Mouse (Mus musculus): ENCODE measurements at regions not wholly inside any gene's neighbourhood (a gene's known extent, or its start where the extent isn't known, plus 50 kb on each side); places are given as distances from the start of the nearest gene placed in this dataset.

DNA sequence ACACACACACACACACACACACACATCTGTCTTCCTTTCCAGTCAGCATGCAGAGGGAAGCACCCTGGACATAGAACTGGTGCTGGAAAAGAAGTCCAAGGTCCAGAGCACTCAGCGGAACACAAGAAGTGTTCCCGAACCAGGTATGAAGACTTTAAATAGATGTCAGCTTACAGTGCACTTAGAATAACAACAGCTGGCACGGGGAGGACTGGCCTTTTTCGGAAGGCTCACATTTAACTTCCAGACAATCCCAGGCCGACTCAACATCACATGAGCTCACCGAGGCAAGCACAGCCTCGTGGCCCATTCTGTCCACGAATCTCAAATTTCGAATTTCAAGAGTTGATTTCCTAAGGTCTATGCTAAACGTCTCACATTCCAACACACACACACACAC lies 70.9 kb upstream of the Slc25a33 start:
- TF ChIP-seq CTCF (IDR thresholded peaks at IDR 0.05; ENCODE audit: insufficient read depth, low read depth, low read length) (no peak), POLR2A (IDR thresholded peaks at IDR 0.05; ENCODE audit: insufficient read depth, low read depth, low read length) (no peak)
- WGBS = 91% methylated on average over 10 of the region's 10 CpGs
- Histone ChIP-seq H3K27ac (ENCODE audit: insufficient read depth, low read depth, low read length) (no peak overlapping the region), H3K4me1 (ENCODE audit: control insufficient read depth, insufficient read depth, low read length) (peaks cover 14% of the 10 kb centered on the region), H3K4me3 (ENCODE audit: insufficient read depth, low read depth, low read length) (no peak overlapping the region)

DNA sequence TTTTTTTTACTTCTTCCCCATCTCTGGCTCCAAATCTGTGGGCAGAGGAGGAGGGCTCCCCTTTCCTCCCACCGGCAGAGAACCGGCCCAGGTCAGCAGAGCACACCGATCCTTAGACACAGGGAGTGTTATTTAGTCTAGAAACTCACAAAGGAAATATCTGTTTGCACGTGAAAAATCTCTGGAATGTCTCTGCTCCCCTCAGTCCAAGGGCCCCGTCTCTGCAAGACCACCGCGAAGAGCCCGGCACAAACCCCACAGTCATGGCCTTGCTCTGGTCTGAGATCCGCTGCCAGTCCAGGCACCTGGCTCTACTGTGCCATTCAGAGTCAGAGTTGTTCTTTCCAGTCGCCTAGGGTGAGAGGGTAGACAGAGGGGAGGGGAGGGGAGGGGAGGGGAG lies 69.7 kb upstream of the Slc25a33 start:
- Histone ChIP-seq H3K27ac (ENCODE audit: insufficient read depth, low read depth, low read length) (no peak overlapping the region), H3K4me3 (ENCODE audit: insufficient read depth, low read depth, low read length) (no peak overlapping the region), H3K4me1 (ENCODE audit: control insufficient read depth, insufficient read depth, low read length) (peaks cover 14% of the 10 kb centered on the region)
- no peak for TF ChIP-seq POLR2A (IDR thresholded peaks at IDR 0.05; ENCODE audit: insufficient read depth, low read depth, low read length)
- no peak for TF ChIP-seq CTCF (IDR thresholded peaks at IDR 0.05; ENCODE audit: insufficient read depth, low read depth, low read length)
- 67% methylated on average over 10 of the region's 10 CpGs for WGBS

DNA sequence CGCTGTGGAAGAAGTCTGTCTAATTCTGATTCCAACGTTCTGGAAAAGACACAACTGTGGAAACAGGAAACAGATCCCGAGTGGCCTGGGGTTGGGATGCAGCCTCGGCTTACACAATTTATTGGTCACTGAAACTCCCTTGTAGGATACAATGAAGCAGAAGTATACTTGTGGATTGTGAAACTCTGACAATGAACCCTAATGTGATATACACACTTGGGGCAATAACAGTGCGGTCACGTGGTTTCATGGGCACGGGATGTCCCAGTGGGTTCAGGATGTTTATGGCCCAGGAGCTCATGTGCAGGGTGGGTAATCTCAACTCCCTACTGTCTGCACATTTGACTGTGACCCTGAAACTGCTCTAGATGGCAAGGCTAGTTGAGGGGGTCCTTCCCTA lies 68.8 kb upstream of the Slc25a33 start:
- Histone ChIP-seq H3K27ac (ENCODE audit: insufficient read depth, low read depth, low read length) (no peak overlapping the region), H3K4me3 (ENCODE audit: insufficient read depth, low read depth, low read length) (no peak overlapping the region), H3K4me1 (ENCODE audit: control insufficient read depth, insufficient read depth, low read length) (peaks cover 14% of the 10 kb centered on the region)
- TF ChIP-seq CTCF (IDR thresholded peaks at IDR 0.05; ENCODE audit: insufficient read depth, low read depth, low read length) = no peak
- no peak for TF ChIP-seq POLR2A (IDR thresholded peaks at IDR 0.05; ENCODE audit: insufficient read depth, low read depth, low read length)
- 89% methylated on average over 7 of the region's 7 CpGs for WGBS

DNA sequence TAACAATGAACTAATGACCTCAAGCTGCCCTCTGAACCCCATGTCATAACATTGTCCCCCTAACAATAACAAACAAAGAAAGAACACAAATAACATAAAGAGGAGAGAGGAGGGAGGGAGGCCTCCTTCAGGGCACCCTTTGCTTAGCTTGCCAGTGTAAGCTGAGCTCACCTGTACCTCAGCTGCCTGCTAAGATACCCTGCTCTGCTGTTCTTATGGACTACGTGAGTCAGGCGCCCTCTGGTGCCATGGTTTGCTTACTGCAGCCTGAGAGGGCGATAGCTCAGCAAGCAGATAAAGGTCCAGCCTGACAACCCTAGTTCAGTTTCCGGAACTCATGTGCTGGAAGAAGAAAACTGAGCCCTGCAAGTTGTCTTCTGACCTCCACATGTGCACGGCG lies 67.8 kb upstream of the Slc25a33 start:
- TF ChIP-seq POLR2A (IDR thresholded peaks at IDR 0.05; ENCODE audit: insufficient read depth, low read depth, low read length) = no peak
- no peak for TF ChIP-seq CTCF (IDR thresholded peaks at IDR 0.05; ENCODE audit: insufficient read depth, low read depth, low read length)
- WGBS = 76% methylated on average over 6 of the region's 6 CpGs
- Histone ChIP-seq H3K4me1 (ENCODE audit: control insufficient read depth, insufficient read depth, low read length) (peaks cover 10% of the 10 kb centered on the region), H3K27ac (ENCODE audit: insufficient read depth, low read depth, low read length) (no peak overlapping the region), H3K4me3 (ENCODE audit: insufficient read depth, low read depth, low read length) (no peak overlapping the region)

DNA sequence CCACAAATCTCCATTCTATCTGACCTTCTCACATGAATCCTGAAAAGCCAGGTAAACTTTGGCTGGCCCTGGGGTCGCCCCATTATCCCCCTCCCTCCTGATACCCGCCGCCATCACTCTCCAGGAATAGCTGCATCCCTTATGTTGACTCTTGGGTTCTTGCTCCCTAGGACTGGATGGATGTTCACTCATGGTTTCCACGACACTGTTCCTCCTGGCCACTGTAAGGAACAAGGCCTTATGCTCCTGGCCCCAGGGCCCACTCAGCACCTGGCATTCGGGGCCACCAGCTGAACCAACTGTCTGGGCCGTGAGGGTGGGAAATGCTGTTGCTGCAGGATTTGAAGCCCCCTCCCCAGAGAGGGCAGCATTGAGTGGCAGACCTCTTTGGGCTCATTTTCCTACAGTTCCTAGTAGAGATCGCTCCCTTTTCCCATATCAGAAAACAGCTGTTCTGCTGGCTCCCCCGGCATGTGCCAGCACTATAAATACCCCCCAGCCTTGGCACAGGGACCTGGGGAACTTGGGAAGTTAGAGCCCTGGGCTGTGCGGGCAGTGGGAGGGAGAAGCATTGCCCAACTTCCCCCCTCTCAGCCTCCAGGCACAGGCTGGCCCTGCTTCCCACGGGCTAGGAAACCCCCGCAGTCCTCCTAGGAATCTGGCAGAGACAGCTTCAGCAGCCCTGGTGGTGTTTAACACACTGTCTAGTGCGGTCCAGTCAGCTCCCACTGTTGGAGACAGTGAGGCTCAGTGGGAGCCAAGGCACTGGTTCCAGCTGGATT lies 66.6 kb upstream of the Slc25a33 start:
- 61% methylated on average over 12 of the region's 12 CpGs for whole genome bisulfite sequencing
- TF ChIP-seq POLR2A (IDR thresholded peaks at IDR 0.05; ENCODE audit: insufficient read depth, low read depth, low read length) = no peak
- no peak overlapping the region for H3K27ac ChIP-seq (ENCODE audit: insufficient read depth, low read depth, low read length)

DNA sequence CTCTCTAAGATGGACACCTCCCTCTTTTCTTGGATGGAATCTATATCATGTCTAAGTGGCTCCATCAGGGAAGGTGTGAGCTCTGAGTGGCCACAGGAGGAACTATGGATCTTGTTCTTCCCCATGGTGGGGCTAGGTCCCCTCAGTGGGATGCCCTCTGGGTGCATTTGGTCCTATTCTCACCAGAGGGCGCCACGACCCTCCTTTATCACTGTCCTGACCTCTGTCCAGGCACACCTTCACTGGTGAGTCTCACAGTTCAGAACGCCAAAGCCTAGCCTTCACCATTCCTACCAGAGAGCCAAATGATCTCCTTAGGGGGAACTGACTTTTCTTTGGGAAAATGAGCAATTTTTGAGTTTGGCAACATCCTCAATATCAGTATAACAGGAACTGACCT lies 64.6 kb upstream of the Slc25a33 start:
- no peak overlapping the region for H3K27ac ChIP-seq (ENCODE audit: insufficient read depth, low read depth, low read length)
- peaks cover 7% of the 10 kb centered on the region for H3K4me1 ChIP-seq (ENCODE audit: control insufficient read depth, insufficient read depth, low read length)
- TF ChIP-seq CTCF (IDR thresholded peaks at IDR 0.05; ENCODE audit: insufficient read depth, low read depth, low read length) = 0 out of 2 replicates have a peak, but pooled peaks have one; percentile 29
- no peak for TF ChIP-seq POLR2A (IDR thresholded peaks at IDR 0.05; ENCODE audit: insufficient read depth, low read depth, low read length)
- WGBS = 44% methylated on average over 3 of the region's 3 CpGs
- H3K4me3 ChIP-seq (ENCODE audit: insufficient read depth, low read depth, low read length) = no peak overlapping the region

More for the DNA sequence above, 66.6 kb upstream of the Slc25a33 start:
- H3K4me1 ChIP-seq (ENCODE audit: control insufficient read depth, insufficient read depth, low read length) = peaks cover 7% of the 10 kb centered on the region
- no peak overlapping the region for H3K4me3 ChIP-seq (ENCODE audit: insufficient read depth, low read depth, low read length)

DNA sequence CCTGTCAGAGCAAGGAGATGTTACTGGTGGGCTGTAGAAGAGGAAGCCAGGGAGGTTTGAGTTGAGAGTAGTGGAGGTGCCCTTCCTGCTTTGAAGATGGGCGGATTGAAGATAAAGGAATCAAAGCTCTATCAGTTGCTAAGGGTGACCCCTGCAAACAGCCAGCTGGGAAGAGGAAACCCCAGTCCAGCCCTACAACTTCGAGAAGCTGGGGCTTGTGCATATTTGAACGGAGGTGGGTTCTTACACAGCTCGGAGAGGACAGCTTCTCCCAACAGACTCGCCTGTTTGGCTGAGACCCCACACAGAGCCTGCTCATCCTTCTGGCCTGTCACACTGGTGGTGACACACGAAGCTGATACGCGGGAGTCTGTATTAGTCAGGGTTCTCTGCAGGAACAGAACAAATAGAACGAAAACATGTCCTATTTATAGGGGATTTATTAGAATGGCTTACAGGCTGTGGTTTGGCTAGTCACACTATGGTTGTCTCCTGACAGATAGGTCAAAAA lies 60.6 kb upstream of the Slc25a33 start:
- no peak overlapping the region for H3K4me3 ChIP-seq (ENCODE audit: insufficient read depth, low read depth, low read length)
- 65% methylated on average over 9 of the region's 9 CpGs for WGBS
- no peak overlapping the region for H3K27ac ChIP-seq (ENCODE audit: insufficient read depth, low read depth, low read length)
- H3K4me1 ChIP-seq (ENCODE audit: control insufficient read depth, insufficient read depth, low read length) = no peaks in the 10 kb centered on the region
- no peak for TF ChIP-seq CTCF (IDR thresholded peaks at IDR 0.05; ENCODE audit: insufficient read depth, low read depth, low read length)
- TF ChIP-seq POLR2A (IDR thresholded peaks at IDR 0.05; ENCODE audit: insufficient read depth, low read depth, low read length) = no peak

DNA sequence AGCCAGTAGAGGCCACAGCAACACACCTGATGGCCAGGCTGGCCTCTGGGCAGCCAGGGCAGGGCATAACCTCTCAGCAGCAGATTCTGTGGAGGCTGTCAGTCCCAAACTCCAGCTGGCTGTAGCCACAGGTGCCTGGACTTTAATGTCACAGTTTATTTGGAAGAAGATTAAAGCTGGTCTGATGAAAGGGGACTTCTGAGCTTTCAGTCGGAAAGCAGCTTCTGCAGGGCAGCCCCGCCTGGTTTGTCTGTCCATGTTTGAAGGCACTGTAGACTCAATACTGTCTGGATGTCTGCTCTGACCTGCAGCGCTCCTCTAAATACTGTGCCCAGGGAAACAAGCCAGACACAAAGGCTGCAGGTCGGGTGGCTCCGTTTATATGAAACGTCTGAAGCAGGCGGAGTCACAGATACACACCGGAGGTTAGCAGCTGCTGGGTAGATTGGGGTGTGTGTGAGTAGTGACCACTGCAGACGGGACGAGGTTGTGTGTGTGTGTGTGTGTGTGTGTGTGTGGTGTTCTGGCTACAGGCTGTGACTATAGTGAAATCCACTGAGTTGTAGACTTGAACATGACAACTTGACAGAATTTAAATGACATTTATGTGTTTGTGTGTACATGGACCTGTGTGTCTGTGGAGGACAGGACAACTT lies 58.5 kb upstream of the Slc25a33 start:
- H3K27ac ChIP-seq (ENCODE audit: insufficient read depth, low read depth, low read length) = no peak overlapping the region
- no peak overlapping the region for H3K4me3 ChIP-seq (ENCODE audit: insufficient read depth, low read depth, low read length)
- TF ChIP-seq CTCF (IDR thresholded peaks at IDR 0.05; ENCODE audit: insufficient read depth, low read depth, low read length) = no peak
- no peak for TF ChIP-seq POLR2A (IDR thresholded peaks at IDR 0.05; ENCODE audit: insufficient read depth, low read depth, low read length)
- H3K4me1 ChIP-seq (ENCODE audit: control insufficient read depth, insufficient read depth, low read length) = no peaks in the 10 kb centered on the region
- WGBS = 65% methylated on average over 10 of the region's 10 CpGs

DNA sequence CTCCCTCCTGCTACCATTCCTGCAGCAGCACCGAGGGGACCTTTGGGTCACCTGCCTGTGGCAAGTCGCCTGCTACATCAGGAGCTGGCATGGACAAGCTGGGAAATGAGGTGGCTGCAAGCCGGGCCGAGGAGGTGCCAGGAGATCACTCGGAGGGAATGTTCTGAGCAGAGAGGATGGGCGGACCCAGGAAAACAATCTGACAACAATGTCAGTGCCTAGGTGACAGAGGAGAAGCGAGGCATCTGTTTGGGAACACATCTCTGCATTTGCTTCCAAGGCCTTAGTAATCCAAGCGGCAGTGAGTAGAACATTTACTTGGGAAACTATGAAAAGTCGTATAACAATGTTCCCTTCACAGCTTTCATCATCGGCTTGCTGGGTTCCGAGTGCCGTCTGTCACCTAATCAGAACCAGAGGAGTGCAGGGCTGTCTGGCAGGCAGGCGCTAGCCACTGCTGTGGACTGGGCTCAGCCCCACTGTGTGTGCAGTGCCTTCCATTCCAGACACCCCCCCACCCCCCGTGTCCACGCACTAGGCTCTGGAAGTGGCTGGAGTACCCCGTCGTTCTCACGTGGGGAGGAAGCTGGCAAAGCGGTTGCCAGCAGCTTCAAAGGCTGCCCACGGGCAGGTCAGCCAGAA lies 56.6 kb upstream of the Slc25a33 start:
- Histone ChIP-seq H3K4me1 (ENCODE audit: control insufficient read depth, insufficient read depth, low read length) (no peaks in the 10 kb centered on the region), H3K4me3 (ENCODE audit: insufficient read depth, low read depth, low read length) (no peak overlapping the region), H3K27ac (ENCODE audit: insufficient read depth, low read depth, low read length) (no peak overlapping the region)
- TF ChIP-seq CTCF (IDR thresholded peaks at IDR 0.05; ENCODE audit: insufficient read depth, low read depth, low read length) (no peak), POLR2A (IDR thresholded peaks at IDR 0.05; ENCODE audit: insufficient read depth, low read depth, low read length) (no peak)
- 71% methylated on average over 20 of the region's 20 CpGs for WGBS

Measured in olfactory bulb, adult 2 months (tissue).